8 mouse cellular contexts compared by ENCODE assay signal in genomic region chr1:150993162-150994064, GRCm38 (mm10). TPM values are rescaled to one million over a fixed set of nuclear protein-coding genes. Genes with fewer than 3 reads are reported as not detected.
DNase-seq lines count a peak whose midpoint lies in the region; ATAC-seq lines count a peak whose summit lies in the region.

TSS of gene Hmcn1 (minus strand) at chr1:150993435.

- H3K9me3 ChIP-seq in intestine, embryonic 14.5 days (ENCODE audit: control insufficient read depth, low read length), result peaks cover 8% of the 10 kb centered on the region; the same call in 1 of the 2 replicates
- no peaks in the 10 kb centered on the region for H3K9me3 ChIP-seq in lung, embryonic 15.5 days

- 1% methylated on average over 37 of the region's 38 CpGs for WGBS in intestine, embryonic 14.5 days
- WGBS in lung, embryonic 15.5 days, result under 1% methylated on average over 38 of the region's 38 CpGs

- peak within 1 kb of the TSS; percentile 47 for H3K9ac ChIP-seq in intestine, embryonic 14.5 days (ENCODE audit: low read length)
- H3K9ac ChIP-seq in lung, embryonic 15.5 days, result peak within 1 kb of the TSS; percentile 60

- ATAC-seq in frontal cortex, adult (ENCODE audit: low TSS enrichment), result peak; percentile 65
- peak; percentile 64 for ATAC-seq in granulocyte monocyte progenitor cell, adult 5-6 weeks (replicated peaks; ENCODE audit: poor library complexity, severe bottlenecking)
- ATAC-seq in intestine, embryonic 14.5 days (replicated peaks; ENCODE audit: low FRiP score, low TSS enrichment, low read depth), result peak; percentile 90
- ATAC-seq in lung, embryonic 15.5 days (ENCODE audit: borderline replicate concordance, extremely low read depth, low FRiP score, low TSS enrichment), result peak; percentile 95

- 0 out of 2 replicates have a peak, but pooled peaks cover 4% of the 10 kb centered on the region for H3K27me3 ChIP-seq in intestine, embryonic 14.5 days (replicated peaks; ENCODE audit: control insufficient read depth, insufficient read depth, low read length)
- H3K27me3 ChIP-seq in lung, embryonic 15.5 days, result no peaks in the 10 kb centered on the region

- peaks cover 3% of the 10 kb centered on the region for H3K4me1 ChIP-seq in brown adipose tissue, adult 24 weeks (ENCODE audit: control insufficient read depth, insufficient read depth, insufficient read length, low read length)
- peaks cover 9% of the 10 kb centered on the region for H3K4me1 ChIP-seq in intestine, embryonic 14.5 days (replicated peaks; ENCODE audit: control insufficient read depth, insufficient read depth, low read length)
- H3K4me1 ChIP-seq in lung, embryonic 15.5 days, result peaks cover 11% of the 10 kb centered on the region; the same call in 1 of the 2 replicates

- DNase-seq in frontal cortex, postnatal 25 days (ENCODE audit: low spot score in 2 of 2), result no peak
- peak; percentile 80 for DNase-seq in intestine, embryonic 14.5 days (ENCODE audit: low spot score)
- DNase-seq in ovary, adult 18-20 months (ENCODE audit: low spot score), result peak; percentile 41
- DNase-seq in urinary bladder, postnatal 4 days (ENCODE audit: low spot score in 2 of 2), result peak; percentile 66 to 73

- peak within 1 kb of the TSS; percentile 51 for H3K4me3 ChIP-seq in brown adipose tissue, adult 24 weeks (ENCODE audit: insufficient read depth, low read depth, low read length)
- H3K4me3 ChIP-seq in intestine, embryonic 14.5 days (ENCODE audit: low read depth, low read length), result peak within 1 kb of the TSS; percentile 56
- H3K4me3 ChIP-seq in lung, embryonic 15.5 days, result peak within 1 kb of the TSS; percentile 59

- H3K4me2 ChIP-seq in intestine, embryonic 14.5 days (ENCODE audit: low read length), result peak within 1 kb of the TSS; percentile 83
- peak within 1 kb of the TSS; percentile 75 for H3K4me2 ChIP-seq in lung, embryonic 15.5 days

- no peak within 1 kb of the TSS for H3K27ac ChIP-seq in brown adipose tissue, adult 24 weeks (replicated peaks; ENCODE audit: low read depth, low read length)
- H3K27ac ChIP-seq in intestine, embryonic 14.5 days (ENCODE audit: low read depth), result peak within 1 kb of the TSS; percentile 52
- peak within 1 kb of the TSS; percentile 67 for H3K27ac ChIP-seq in lung, embryonic 15.5 days

- no peaks in the 10 kb centered on the region for H3K36me3 ChIP-seq in intestine, embryonic 14.5 days (ENCODE audit: control insufficient read depth, insufficient read depth, low read length)
- H3K36me3 ChIP-seq in lung, embryonic 15.5 days, result no peaks in the 10 kb centered on the region

RNA-seq across cellular contexts. Expression of gene Hmcn1, which starts in this region (rescaled TPM):
- 0.20 and 0.79 TPM in 2 replicates for polyA plus RNA-seq in brown adipose tissue, adult 24 weeks (2012; ENCODE audit: insufficient read depth, insufficient read length, missing spikeins)
- total RNA-seq in granulocyte monocyte progenitor cell, adult 5-6 weeks (2014; fragmentation: Nextera tagmentation), result not detected in 2 replicates
- 0.22 TPM in 1 of 2 replicates, not detected in the other for total RNA-seq in granulocyte monocyte progenitor cell, adult 5-6 weeks (2017)
- polyA plus RNA-seq in intestine, embryonic 14.5 days (2014; fragmentation: Nextera tagmentation; extraction: Ambion mirVana), result 6.3 and 7.0 TPM in 2 replicates
- 9.3 and 13.0 TPM in 2 replicates for polyA plus RNA-seq in lung, embryonic 15.5 days (2015; fragmentation: Nextera tagmentation; extraction: Ambion mirVana)

Comparison
In these comparisons a context has a peak if more than half of its experiments do, and no peak if none do; other contexts are left out.
1. Peak in ATAC-seq in granulocyte monocyte progenitor cell, adult 5-6 weeks; RNA of the gene not detected or under 1 TPM.
2. DNase-seq: peak in intestine, embryonic 14.5 days (single experiment), ovary, adult 18-20 months (single experiment) and urinary bladder, postnatal 4 days (2 of 2); none in frontal cortex, postnatal 25 days (0 of 2).
3. Peak in every context shown above with its lines, with median percentiles within 50 percentile points of each other: ATAC-seq and H3K4me3 ChIP-seq.